Mouse (Mus musculus) CH12.LX (cell line): Measurements from ENCODE around the gene Tas2r129. TPM values are rescaled to one million over a fixed set of nuclear protein-coding genes. Genes with fewer than 3 reads are reported as not detected.
"Not testable (repeated sequence)": the region's sequence is repeated elsewhere in the genome, so short reads cannot be mapped to it uniquely, and the experiment has no call there.

ENCODE experiments used
- DNase-seq: peaks from one replicate; pipeline ENCODE4 v3.0.0-alpha.2; 2013; ENCODE audit errors: extremely low read depth
- H3K27ac ChIP-seq: 2 replicates; pipeline ENCODE4 v1.5.1; 2012; ENCODE audit warnings: low read depth, mild to moderate bottlenecking, control low read depth, moderate library complexity; ENCODE audit not compliant: insufficient read depth
- H3K27me3 ChIP-seq: replicated peaks from 2 replicates; pipeline ENCODE3; 2012; ENCODE audit warnings: inconsistent platforms
- H3K36me3 ChIP-seq, 2 experiments: replicated peaks in 1 of 2; 2 replicates each; pipeline versions ENCODE3 to v1.6.1; 2012; ENCODE audit warnings: inconsistent platforms in 1 of 2, low read length in 1 of 2, mild to moderate bottlenecking in 1 of 2, mixed read lengths in 1 of 2, moderate library complexity in 1 of 2; ENCODE audit not compliant: control insufficient read depth in 1 of 2, insufficient read depth in 1 of 2
- H3K4me1 ChIP-seq, 2 experiments: 2 replicates each; pipeline ENCODE4 v1.6.1; 2012; ENCODE audit warnings: inconsistent platforms in 1 of 2, moderate library complexity in 1 of 2; ENCODE audit not compliant: insufficient read depth in 2 of 2, control insufficient read depth in 1 of 2
- H3K4me2 ChIP-seq: 2 replicates; pipeline ENCODE4 v1.6.1; 2012; ENCODE audit warnings: low read depth, mild to moderate bottlenecking, control low read depth; ENCODE audit not compliant: poor library complexity, insufficient read depth, severe bottlenecking
- H3K4me3 ChIP-seq, 3 experiments: fragments of 150-350 bp in 1 of 3; sonication (generic) in 1 of 3; replicated peaks in 1 of 3; 2 replicates each; pipeline versions ENCODE3 to v1.5.1; 2011 to 2012; ENCODE audit warnings: low read depth in 2 of 3, low read length in 2 of 3, mild to moderate bottlenecking in 2 of 3, moderate library complexity in 2 of 3, control low read depth in 1 of 3, improper control_type of control experiment in 1 of 3, inconsistent platforms in 1 of 3, mixed read lengths in 1 of 3; ENCODE audit not compliant: poor library complexity in 1 of 3
- H3K79me2 ChIP-seq: replicated peaks from 2 replicates; pipeline ENCODE4 v1.6.1; 2012; ENCODE audit warnings: mild to moderate bottlenecking, moderate library complexity; ENCODE audit not compliant: control insufficient read depth, poor library complexity, insufficient read depth, severe bottlenecking; ENCODE audit errors: extremely low read depth
- H3K9ac ChIP-seq: 2 replicates; pipeline ENCODE4 v1.6.1; 2012; ENCODE audit warnings: low read depth, mild to moderate bottlenecking, control low read depth, moderate library complexity; ENCODE audit not compliant: insufficient read depth
- H3K9me3 ChIP-seq: replicated peaks from 2 replicates; pipeline ENCODE3; 2012; ENCODE audit warnings: low read length, inconsistent platforms, mixed read lengths
- EP300 ChIP-seq: IDR thresholded peaks from 2 replicates; pipeline ENCODE4 v1.6.1; 2011; ENCODE audit warnings: low read length, improper control_type of control experiment
- ETS1 ChIP-seq: conservative IDR thresholded peaks from 2 replicates; pipeline ENCODE4 v1.6.1; 2012; ENCODE audit warnings: low read depth, mild to moderate bottlenecking, inconsistent platforms, low read length, improper control_type of control experiment, moderate library complexity
- JUN ChIP-seq: IDR thresholded peaks from 2 replicates; pipeline ENCODE4 v1.6.1; 2011; ENCODE audit warnings: low read depth, mild to moderate bottlenecking, low read length, improper control_type of control experiment, moderate library complexity; ENCODE audit not compliant: insufficient read depth
- PAX5 ChIP-seq: IDR thresholded peaks from 2 replicates; pipeline ENCODE4 v1.6.1; 2012; ENCODE audit warnings: low read length, inconsistent platforms, mixed read lengths
- RCOR1 ChIP-seq: conservative IDR thresholded peaks from 2 replicates; pipeline ENCODE4 v1.6.1; 2012; ENCODE audit warnings: low read depth, mild to moderate bottlenecking, inconsistent platforms, low read length, improper control_type of control experiment
- SIN3A ChIP-seq: IDR thresholded peaks from 2 replicates; pipeline ENCODE4 v1.6.1; 2012; ENCODE audit warnings: low read length, improper control_type of control experiment, inconsistent platforms
- SMC3 ChIP-seq: IDR thresholded peaks from 2 replicates; pipeline ENCODE4 v1.6.1; 2011; ENCODE audit warnings: low read depth, low read length, improper control_type of control experiment
- USF2 ChIP-seq: conservative IDR thresholded peaks from 2 replicates; pipeline ENCODE4 v1.6.1; 2011; ENCODE audit warnings: low read depth, low read length, improper control_type of control experiment
- ZC3H11A ChIP-seq: IDR thresholded peaks from 2 replicates; pipeline ENCODE4 v1.6.1; 2012; ENCODE audit warnings: low read depth, mild to moderate bottlenecking, inconsistent platforms, low read length, improper control_type of control experiment
- dilution Hi-C: fragments of 300-500 bp; cut with MboI; formaldehyde crosslinking; loops from 2 replicates; pipeline ENCODE4 v1.14.3; 2020; ENCODE audit warnings: low sequenced_read_pairs; ENCODE audit not compliant: extremely low pct_unique_long_range_greater_than_20kb, extremely low pct_ligation_motif_present
- in situ Hi-C: fragments of 300-500 bp; cut with MboI; formaldehyde crosslinking; loops from 3 replicates; pipeline ENCODE4 v1.14.3; 2019; ENCODE audit warnings: low sequenced_read_pairs, low pct_ligation_motif_present, low pct_unique_long_range_greater_than_20kb, mixed read lengths
- polyA plus RNA-seq: library from polyadenylated mRNA; unstranded; fragments of >175 nt; gene quantifications from 2 replicates; pipeline ENCODE4 v1.2.1, GENCODE M21; 2012; ENCODE audit warnings: low read depth; ENCODE audit not compliant: insufficient read length
- total RNA-seq, 2 experiments: library from RNA; depleted of rRNA; stranded (reverse); fragments of 300-350 nt in 1 of 2; fragments of >200 nt in 1 of 2; gene quantifications; 2 replicates each; pipeline ENCODE4 v1.2.3; 2012 to 2014

Tas2r129 gene
- total RNA-seq (2012; rRNA removed) = not detected in 2 replicates
- not detected in 2 replicates for total RNA-seq (2014; rRNA removed)
- not detected in 2 replicates for polyA plus RNA-seq

GRCm38 (mm10) chr6:132950802-132951201 is at the start of gene Tas2r129:
Gene Tas2r129 (plus strand): TSS chr6:132951102.
- in situ Hi-C loops = no loop called here
- H3K9ac ChIP-seq = no peak within 1 kb of the TSS
- H3K36me3 ChIP-seq = no peaks in the 10 kb centered on the region
- no peaks in the 10 kb centered on the region for H3K79me2 ChIP-seq
- H3K4me3 ChIP-seq = no peak within 1 kb of the TSS
- H3K4me2 ChIP-seq = no peak within 1 kb of the TSS
- H3K4me1 ChIP-seq = no peaks in the 10 kb centered on the region
- no peak for TF ChIP-seq EP300
- TF ChIP-seq SIN3A = no peak
- TF ChIP-seq SMC3 = no peak
- no peak for TF ChIP-seq PAX5
- no peak for TF ChIP-seq JUN
- TF ChIP-seq RCOR1 = no peak
- no peak within 1 kb of the TSS for H3K27ac ChIP-seq
- peaks cover 12% of the 10 kb centered on the region for H3K9me3 ChIP-seq
- no peak for DNase-seq
- dilution Hi-C loops = no loop called here
- no peaks in the 10 kb centered on the region for H3K27me3 ChIP-seq

GRCm38 (mm10) chr6:132909351-132909750 is 41.6 kb upstream of the Tas2r129 start, which contains the start of gene Tas2r125:
Gene Tas2r125 (plus strand): TSS chr6:132909651.
- H3K9me3 ChIP-seq = peaks cover 14% of the 10 kb centered on the region
- no peak within 1 kb of the TSS for H3K4me2 ChIP-seq
- no peak within 1 kb of the TSS for H3K27ac ChIP-seq
- no peaks in the 10 kb centered on the region for H3K36me3 ChIP-seq
- DNase-seq = no peak
- dilution Hi-C loops (no loop called here), in situ Hi-C loops (no loop called here)
- H3K79me2 ChIP-seq = no peaks in the 10 kb centered on the region
- no peaks in the 10 kb centered on the region for H3K27me3 ChIP-seq
- no peak within 1 kb of the TSS for H3K9ac ChIP-seq
- H3K4me3 ChIP-seq = no peak within 1 kb of the TSS
- no peaks in the 10 kb centered on the region for H3K4me1 ChIP-seq
- TF ChIP-seq ZC3H11A (no peak), ETS1 (no peak), USF2 (no peak)

- not testable (repeated sequence) for H3K4me1 ChIP-seq, DNase-seq, H3K27ac ChIP-seq
Measured at GRCm38 (mm10) chr6:132941376-132941775, 9.5 kb upstream of the Tas2r129 start.

More at GRCm38 (mm10) chr6:132941376-132941775, 9.5 kb upstream of the Tas2r129 start:
- H3K9me3 ChIP-seq, in situ Hi-C loops, dilution Hi-C loops, H3K4me3 ChIP-seq, H3K79me2 ChIP-seq, H3K9ac ChIP-seq, H3K4me2 ChIP-seq, H3K27me3 ChIP-seq, H3K36me3 ChIP-seq: not testable (repeated sequence)
